Mouse (Mus musculus): ENCODE measurements around the gene 1700001P01Rik. TPM values are rescaled to one million over a fixed set of nuclear protein-coding genes. Genes with fewer than 3 reads are reported as not detected.

The 1700001P01Rik gene
- total and polyA plus RNA-seq, 2 experiments from 2014 or later: not detected

DNA sequence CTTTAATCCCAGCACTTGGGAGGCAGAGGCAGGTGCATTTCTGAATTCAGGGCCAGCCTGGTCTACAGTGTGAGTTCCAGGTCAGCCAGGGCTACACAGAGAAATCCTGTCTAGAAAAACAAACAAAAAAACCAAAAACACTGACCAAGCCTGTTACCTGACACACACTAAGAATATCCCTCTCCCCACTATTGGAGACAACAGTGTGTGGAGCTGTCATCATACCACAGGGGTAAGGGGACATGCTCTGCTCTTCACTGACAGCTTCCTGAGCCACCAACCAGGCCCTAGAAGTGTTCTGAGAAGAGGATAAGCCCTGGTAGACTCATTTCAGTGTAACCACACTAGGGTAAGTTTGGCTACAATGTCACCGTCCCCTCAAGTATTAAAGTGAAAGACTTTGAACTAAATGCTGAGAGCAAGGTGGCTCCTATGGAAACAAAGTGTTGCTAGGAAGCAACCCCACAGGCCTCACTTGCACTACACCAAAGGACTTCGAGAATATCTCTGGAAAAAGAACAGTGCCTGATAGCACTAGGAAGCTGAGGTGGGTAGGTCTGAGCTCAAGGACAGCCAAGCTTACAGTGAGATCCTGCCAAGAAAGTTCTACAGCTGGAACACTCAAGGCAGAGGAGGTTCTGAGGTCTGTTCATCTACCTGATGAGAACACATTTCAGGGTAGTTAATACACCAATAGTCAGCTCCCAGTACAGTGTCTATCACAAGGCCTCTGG is 4.4 kb upstream of the 1700001P01Rik start:
- Histone ChIP-seq H3K4me3 (ENCODE audit: low read depth, low read length) (no peak overlapping the region), H3K9ac (replicated peaks; ENCODE audit: low read depth, low read length) (peak overlapping the region; percentile 88; the same call in 1 of the 2 replicates), H3K36me3 (replicated peaks; ENCODE audit: control insufficient read depth, insufficient read depth, low read length) (peaks cover 43% of the 10 kb centered on the region), H3K4me2 (ENCODE audit: low read depth, low read length) (peak overlapping the region; percentile 74; the same call in 1 of the 2 replicates), H3K9me3 (replicated peaks; ENCODE audit: control insufficient read depth, low read length) (no peaks in the 10 kb centered on the region), H3K27me3 (ENCODE audit: control insufficient read depth, insufficient read depth, low read length) (no peaks in the 10 kb centered on the region), H3K27ac (ENCODE audit: low read depth) (no peak overlapping the region), H3K4me1 (ENCODE audit: control insufficient read depth, insufficient read depth) (peaks cover 4% of the 10 kb centered on the region; the same call in 1 of the 2 replicates)
- WGBS: 48% methylated on average over 2 of the region's 2 CpGs
- TF ChIP-seq EP300 (IDR thresholded peaks at IDR 0.05; ENCODE audit: low read depth) (no peak), CTCF (IDR thresholded peaks at IDR 0.05; ENCODE audit: low read depth) (no peak)
- no peak for DNase-seq (ENCODE audit: low spot score)
- ATAC-seq (ENCODE audit: insufficient read depth, low read depth): no peak

DNA sequence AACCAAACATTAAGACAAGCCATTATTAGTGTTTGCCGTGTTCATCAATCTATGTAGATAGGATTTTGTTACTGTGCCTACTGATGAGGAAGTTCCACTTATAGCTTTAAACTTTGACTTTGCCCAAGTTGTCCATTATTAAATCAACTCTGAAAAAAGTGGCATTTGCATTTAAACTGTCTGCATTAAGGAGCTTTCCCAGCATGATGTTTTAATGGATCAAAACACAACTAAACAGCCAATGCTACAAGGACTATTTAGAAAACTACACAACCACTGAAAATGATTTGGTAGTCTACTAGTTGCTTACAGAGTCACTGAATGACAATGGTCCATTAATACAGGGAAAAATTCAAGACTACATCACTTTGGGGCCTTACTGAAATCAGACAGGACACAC is 3.2 kb upstream of the 1700001P01Rik start:
- 79% methylated on average over 1 of the region's 1 CpGs for WGBS
- ATAC-seq (ENCODE audit: insufficient read depth, low read depth) (no peak), DNase-seq (ENCODE audit: low spot score) (no peak)
- peaks cover 43% of the 10 kb centered on the region for H3K36me3 ChIP-seq (replicated peaks; ENCODE audit: control insufficient read depth, insufficient read depth, low read length)
- no peak overlapping the region for H3K27ac ChIP-seq (ENCODE audit: low read depth)
- no peaks in the 10 kb centered on the region for H3K9me3 ChIP-seq (replicated peaks; ENCODE audit: control insufficient read depth, low read length)
- no peak overlapping the region for H3K4me3 ChIP-seq (ENCODE audit: low read depth, low read length)
- TF ChIP-seq EP300 (IDR thresholded peaks at IDR 0.05; ENCODE audit: low read depth) (no peak), CTCF (IDR thresholded peaks at IDR 0.05; ENCODE audit: low read depth) (no peak)
- no peak overlapping the region for H3K4me2 ChIP-seq (ENCODE audit: low read depth, low read length)
- H3K9ac ChIP-seq (replicated peaks; ENCODE audit: low read depth, low read length): no peak overlapping the region
- H3K4me1 ChIP-seq (ENCODE audit: control insufficient read depth, insufficient read depth): peaks cover 4% of the 10 kb centered on the region; the same call in 1 of the 2 replicates
- no peaks in the 10 kb centered on the region for H3K27me3 ChIP-seq (ENCODE audit: control insufficient read depth, insufficient read depth, low read length)

DNA sequence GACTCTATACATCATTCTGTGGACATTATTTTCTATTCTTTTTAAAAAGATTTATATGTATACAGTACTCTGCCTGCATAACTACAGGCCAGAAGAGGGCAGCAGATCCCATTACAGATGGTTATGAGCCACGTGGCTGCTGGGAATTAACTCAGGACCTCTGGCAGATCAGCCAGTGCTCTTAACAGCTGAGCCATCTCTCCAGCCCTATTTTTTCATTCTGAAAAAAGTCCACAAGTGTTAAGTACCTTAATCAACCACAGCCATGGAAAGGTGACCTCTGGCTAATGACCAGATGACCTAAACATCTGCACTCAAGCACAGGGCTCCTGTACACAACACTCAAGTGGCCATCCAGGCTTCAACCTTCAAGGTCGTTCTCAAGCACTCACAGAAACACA is 1.4 kb upstream of the 1700001P01Rik start:
- peaks cover 43% of the 10 kb centered on the region for H3K36me3 ChIP-seq (replicated peaks; ENCODE audit: control insufficient read depth, insufficient read depth, low read length)

DNA sequence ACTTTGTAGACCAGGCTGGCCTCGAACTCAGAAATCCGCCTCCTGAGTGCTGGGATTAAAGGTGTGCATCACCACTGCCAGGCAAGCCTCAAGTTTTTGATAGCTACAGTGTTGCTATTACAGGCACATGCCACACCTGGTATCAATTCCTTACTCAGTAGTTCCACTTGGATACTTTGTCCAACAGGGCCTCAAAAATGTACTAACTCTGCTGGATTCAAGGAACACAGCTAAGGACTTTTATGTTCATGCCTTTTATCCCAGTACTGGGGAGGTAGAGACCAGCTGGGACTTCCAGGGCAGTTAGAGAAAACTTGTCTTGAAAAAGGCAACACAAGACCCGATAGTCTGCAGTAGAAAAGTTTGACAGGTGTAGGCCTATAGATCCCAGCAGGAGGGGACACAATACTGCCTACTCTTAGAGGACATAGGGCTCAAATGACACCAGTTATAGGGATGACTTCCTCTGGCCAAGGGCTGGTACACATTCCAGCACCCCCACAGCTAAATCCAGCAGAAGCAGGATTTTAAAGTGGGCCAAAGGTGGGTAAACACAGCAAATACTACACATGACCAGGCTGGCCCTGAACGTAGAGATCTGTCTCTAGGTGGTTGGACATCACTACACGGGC is 895 bp upstream of the 1700001P01Rik start:
- 59% methylated on average over 5 of the region's 5 CpGs for WGBS
- Histone ChIP-seq H3K27ac (ENCODE audit: low read depth) (no peak overlapping the region), H3K4me1 (ENCODE audit: control insufficient read depth, insufficient read depth) (peaks cover 4% of the 10 kb centered on the region; the same call in 1 of the 2 replicates), H3K36me3 (replicated peaks; ENCODE audit: control insufficient read depth, insufficient read depth, low read length) (peaks cover 43% of the 10 kb centered on the region), H3K9me3 (replicated peaks; ENCODE audit: control insufficient read depth, low read length) (no peaks in the 10 kb centered on the region), H3K4me3 (ENCODE audit: low read depth, low read length) (no peak overlapping the region), H3K27me3 (ENCODE audit: control insufficient read depth, insufficient read depth, low read length) (no peaks in the 10 kb centered on the region), H3K4me2 (ENCODE audit: low read depth, low read length) (no peak overlapping the region), H3K9ac (replicated peaks; ENCODE audit: low read depth, low read length) (no peak overlapping the region)
- ATAC-seq (ENCODE audit: insufficient read depth, low read depth) (no peak), DNase-seq (ENCODE audit: low spot score) (no peak)
- TF ChIP-seq EP300 (IDR thresholded peaks at IDR 0.05; ENCODE audit: low read depth): no peak
- no peak for TF ChIP-seq CTCF (IDR thresholded peaks at IDR 0.05; ENCODE audit: low read depth)

More for the DNA sequence above, 1.4 kb upstream of the 1700001P01Rik start:
- no peaks in the 10 kb centered on the region for H3K9me3 ChIP-seq (replicated peaks; ENCODE audit: control insufficient read depth, low read length)
- ATAC-seq (ENCODE audit: insufficient read depth, low read depth) (0 out of 2 replicates have a peak, but pooled peaks have one; percentile 18), DNase-seq (ENCODE audit: low spot score) (no peak)
- TF ChIP-seq EP300 (IDR thresholded peaks at IDR 0.05; ENCODE audit: low read depth) (no peak), CTCF (IDR thresholded peaks at IDR 0.05; ENCODE audit: low read depth) (peak; percentile 18; the same call in 1 of the 2 replicates)
- H3K9ac ChIP-seq (replicated peaks; ENCODE audit: low read depth, low read length): no peak overlapping the region
- H3K4me1 ChIP-seq (ENCODE audit: control insufficient read depth, insufficient read depth): peaks cover 4% of the 10 kb centered on the region; the same call in 1 of the 2 replicates
- 44% methylated on average over 2 of the region's 2 CpGs for WGBS
- H3K27me3 ChIP-seq (ENCODE audit: control insufficient read depth, insufficient read depth, low read length): no peaks in the 10 kb centered on the region
- H3K27ac ChIP-seq (ENCODE audit: low read depth): no peak overlapping the region
- H3K4me2 ChIP-seq (ENCODE audit: low read depth, low read length): no peak overlapping the region
- no peak overlapping the region for H3K4me3 ChIP-seq (ENCODE audit: low read depth, low read length)

DNA sequence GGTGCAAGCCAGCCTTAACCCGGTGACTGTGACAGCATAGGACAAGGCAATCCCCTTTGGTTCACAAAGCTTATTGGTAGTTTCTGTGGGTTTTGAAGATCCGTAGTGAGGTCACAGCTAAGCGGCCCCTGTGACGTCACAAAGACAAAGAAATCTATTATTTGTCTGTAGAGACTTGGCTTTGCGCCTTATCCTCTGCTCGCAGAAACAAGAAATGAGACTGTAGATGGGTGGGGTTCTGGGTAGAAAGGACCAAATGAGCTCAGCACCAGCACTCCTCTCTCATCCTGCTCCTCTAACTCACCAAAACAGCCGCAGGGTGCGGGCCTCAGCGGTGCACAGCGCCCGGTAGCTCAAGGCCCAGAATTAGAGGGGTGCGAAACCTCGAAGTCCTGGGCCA is 532 bp downstream of the 1700001P01Rik start:
- Histone ChIP-seq H3K36me3 (replicated peaks; ENCODE audit: control insufficient read depth, insufficient read depth, low read length) (peaks cover 34% of the 10 kb centered on the region), H3K4me1 (ENCODE audit: control insufficient read depth, insufficient read depth) (no peaks in the 10 kb centered on the region), H3K9ac (replicated peaks; ENCODE audit: low read depth, low read length) (no peak overlapping the region), H3K27ac (ENCODE audit: low read depth) (no peak overlapping the region), H3K27me3 (ENCODE audit: control insufficient read depth, insufficient read depth, low read length) (no peaks in the 10 kb centered on the region), H3K4me3 (ENCODE audit: low read depth, low read length) (no peak overlapping the region), H3K9me3 (replicated peaks; ENCODE audit: control insufficient read depth, low read length) (no peaks in the 10 kb centered on the region), H3K4me2 (ENCODE audit: low read depth, low read length) (no peak overlapping the region)
- no peak for TF ChIP-seq EP300 (IDR thresholded peaks at IDR 0.05; ENCODE audit: low read depth)
- no peak for TF ChIP-seq CTCF (IDR thresholded peaks at IDR 0.05; ENCODE audit: low read depth)
- WGBS: 68% methylated on average over 13 of the region's 13 CpGs
- ATAC-seq (ENCODE audit: insufficient read depth, low read depth) (no peak), DNase-seq (ENCODE audit: low spot score) (no peak)

Data from heart, postnatal 0 days (tissue).